Mouse (Mus musculus): ENCODE measurements around the gene Bfar.
"Not testable (repeated sequence)": the region's sequence is repeated elsewhere in the genome, so short reads cannot be mapped to it uniquely, and the experiment has no call there.

The Bfar gene

DNA sequence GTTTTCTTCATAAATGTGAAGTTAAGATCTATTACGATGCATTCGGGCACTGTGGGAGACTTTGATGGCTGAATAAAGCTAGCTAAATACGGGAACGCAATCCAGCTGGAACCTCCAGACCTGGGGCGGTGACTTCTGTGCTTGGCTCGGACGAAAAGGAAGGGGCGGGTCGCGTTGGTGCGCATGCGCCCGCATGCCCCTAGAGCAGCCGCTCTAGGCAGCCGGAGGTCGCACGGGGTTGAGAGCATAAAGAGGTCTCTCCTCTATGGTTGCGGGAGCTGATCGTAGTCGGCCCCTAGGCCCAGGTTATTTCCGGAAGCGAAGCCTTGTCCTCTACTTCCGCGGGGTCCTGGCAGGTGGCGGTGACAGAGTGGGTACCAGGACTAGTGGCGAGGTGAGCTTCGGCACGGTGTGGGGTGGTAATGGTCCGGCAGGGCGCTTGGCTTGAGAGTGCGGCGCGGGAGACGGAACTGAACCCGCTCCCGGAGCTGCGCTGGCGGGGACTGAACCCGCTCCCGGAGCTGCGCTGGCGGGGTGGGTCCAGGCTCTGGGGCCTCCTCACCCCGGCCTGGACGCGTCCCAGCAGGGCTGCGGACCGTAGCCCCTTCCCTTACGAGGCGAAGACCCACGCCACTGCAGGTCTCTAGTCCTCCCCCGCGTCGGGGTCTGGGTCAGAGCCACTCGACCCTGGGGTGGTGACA is at the start of gene Bfar, which contains the start of gene 3110001I22Rik:
Gene Bfar (plus strand): TSS at position 174 of the 701 bp plus-strand sequence.
Gene 3110001I22Rik (plus strand): TSS at position 245 of the 701 bp plus-strand sequence.
- DNase-seq (ENCODE audit: low read depth in 2 of 2, low spot score in 2 of 2): peak; percentile 82 to 85

DNA sequence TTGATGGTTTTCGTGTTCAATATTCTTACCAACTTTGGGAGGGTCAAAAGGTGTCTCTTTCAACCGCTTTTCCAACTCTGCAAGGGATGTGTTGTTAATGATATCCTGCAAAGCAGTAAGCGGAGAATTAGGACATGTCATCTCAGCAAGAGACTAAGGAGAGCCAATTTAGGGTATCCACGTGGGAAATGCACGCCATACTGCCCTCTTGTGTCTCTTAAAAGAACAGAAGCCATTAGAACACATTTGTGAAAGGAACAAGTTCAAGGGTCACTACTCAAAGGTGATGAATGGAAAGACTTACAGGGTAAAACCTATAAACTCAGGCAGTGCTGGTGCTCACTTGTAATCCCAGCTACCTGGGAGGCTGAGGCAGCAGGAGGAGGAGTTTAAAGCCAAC is 43.3 kb upstream of the Bfar start:
- DNase-seq (ENCODE audit: low read depth in 2 of 2, low spot score in 2 of 2): no peak

DNA sequence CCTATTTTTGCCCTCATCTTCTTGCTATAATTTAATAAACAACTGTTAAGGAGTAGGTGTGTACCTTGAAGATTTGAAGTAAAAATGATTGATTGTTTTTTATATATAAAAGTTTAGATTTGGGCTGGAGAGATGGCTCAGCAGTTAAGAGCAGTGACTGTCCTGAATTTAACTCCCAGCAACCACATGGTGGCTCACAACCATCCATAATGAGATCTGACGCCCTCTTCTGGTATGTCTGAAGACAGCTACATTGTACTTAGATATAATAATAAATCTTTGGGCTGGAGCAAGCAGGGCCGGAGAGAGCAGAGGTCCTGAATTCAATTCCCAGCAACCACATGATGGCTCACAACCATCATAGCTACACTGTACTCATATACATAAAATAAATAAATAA is 33.5 kb upstream of the Bfar start:
- not testable (repeated sequence) for DNase-seq (ENCODE audit: low read depth in 2 of 2, low spot score in 2 of 2)

GRCm38 (mm10) chr16:13639508-13639907 is 32.1 kb upstream of the Bfar start:
- DNase-seq (ENCODE audit: low read depth in 2 of 2, low spot score in 2 of 2): no peak

GRCm38 (mm10) chr16:13640064-13640463 is 31.6 kb upstream of the Bfar start:
- no peak for DNase-seq (ENCODE audit: low read depth in 2 of 2, low spot score in 2 of 2)

GRCm38 (mm10) chr16:13644474-13644873 is 27.2 kb upstream of the Bfar start:
- no peak for DNase-seq (ENCODE audit: low read depth in 2 of 2, low spot score in 2 of 2)

GRCm38 (mm10) chr16:13645930-13646329 is 25.7 kb upstream of the Bfar start:
- no peak for DNase-seq (ENCODE audit: low read depth in 2 of 2, low spot score in 2 of 2)

DNA sequence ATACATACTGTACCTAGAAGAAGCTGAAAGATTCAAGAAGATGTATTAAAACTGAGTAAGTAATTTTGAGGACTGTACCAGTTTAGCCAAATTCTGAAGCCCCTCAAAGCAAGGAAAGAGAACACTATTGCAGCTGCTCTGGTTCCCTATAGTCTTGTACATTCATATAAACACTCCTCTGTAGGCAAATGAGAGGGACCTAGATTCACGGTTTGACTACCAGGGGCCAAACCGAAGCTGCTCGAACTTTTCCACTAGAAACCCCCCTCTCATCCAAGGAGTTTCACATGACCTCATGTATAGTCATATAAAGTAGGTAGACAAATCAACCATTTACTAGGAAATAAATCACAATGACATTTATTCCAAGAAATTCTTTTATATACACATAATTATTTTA is 12.8 kb upstream of the Bfar start:
- no peak for DNase-seq (ENCODE audit: low read depth in 2 of 2, low spot score in 2 of 2)

GRCm38 (mm10) chr16:13660736-13661135 is 10.9 kb upstream of the Bfar start:
- no peak for DNase-seq (ENCODE audit: low read depth in 2 of 2, low spot score in 2 of 2)

DNA sequence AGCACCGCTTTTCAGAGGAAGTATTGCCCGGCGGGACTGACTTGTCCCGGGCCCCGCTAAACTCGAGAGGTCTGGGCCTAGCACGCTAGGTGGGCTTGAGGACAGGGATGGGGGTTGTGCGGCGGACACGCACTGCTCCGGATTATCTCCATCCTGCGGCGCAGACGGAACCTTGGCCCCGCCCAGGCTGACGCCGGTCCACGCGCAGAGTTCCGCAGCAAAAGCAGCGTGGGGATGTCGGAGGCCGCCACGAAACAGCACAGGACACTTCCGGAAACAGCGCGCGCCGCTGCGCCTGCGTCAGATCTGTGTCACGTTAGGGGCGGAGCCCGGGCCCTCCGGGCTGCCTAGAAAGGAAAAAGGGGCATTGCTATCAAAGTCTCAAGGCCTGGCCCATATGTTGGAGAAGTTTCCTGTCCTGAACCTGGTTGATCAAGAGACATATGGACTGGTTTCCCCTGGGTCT is 3.7 kb upstream of the Bfar start, which contains the start of gene Parn:
Gene Parn (minus strand): TSS at position 293 of the 466 bp plus-strand sequence.
- DNase-seq (ENCODE audit: low read depth in 2 of 2, low spot score in 2 of 2): peak; percentile 93 to 95

DNA sequence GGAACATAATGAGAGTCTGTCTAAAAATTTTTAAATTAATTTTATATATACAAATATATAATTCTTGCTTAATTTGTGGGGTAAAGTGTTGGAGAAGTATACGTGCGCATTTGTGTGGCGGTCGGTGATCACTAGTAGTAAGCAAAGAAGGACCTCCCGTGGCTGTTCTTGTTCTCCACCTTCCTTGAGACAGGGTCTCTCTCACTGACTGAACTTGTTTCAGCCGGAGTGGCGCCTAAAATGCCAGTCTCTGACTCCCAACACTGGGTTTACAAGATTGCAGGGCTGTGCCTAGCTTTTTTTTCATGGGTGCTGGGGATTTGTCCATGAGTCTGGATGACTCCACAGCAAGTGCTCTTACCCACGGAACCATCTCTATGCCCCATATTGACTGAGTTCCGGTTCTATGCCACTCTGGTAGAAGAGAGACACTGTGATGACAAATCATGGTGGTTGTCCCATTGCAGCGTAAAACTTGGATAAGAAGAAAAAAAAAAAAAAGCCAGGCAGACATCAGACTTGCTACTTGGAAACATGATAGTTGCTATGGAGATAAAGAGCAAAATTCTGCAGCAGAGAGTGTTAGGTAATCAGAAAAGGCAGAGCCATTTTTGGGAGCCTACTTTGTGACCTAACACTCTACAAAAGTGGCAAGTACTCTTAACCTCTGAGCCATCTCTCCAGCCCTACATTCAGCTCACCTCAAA is 3.1 kb upstream of the Bfar start:
- DNase-seq (ENCODE audit: low read depth in 2 of 2, low spot score in 2 of 2): no peak

DNA sequence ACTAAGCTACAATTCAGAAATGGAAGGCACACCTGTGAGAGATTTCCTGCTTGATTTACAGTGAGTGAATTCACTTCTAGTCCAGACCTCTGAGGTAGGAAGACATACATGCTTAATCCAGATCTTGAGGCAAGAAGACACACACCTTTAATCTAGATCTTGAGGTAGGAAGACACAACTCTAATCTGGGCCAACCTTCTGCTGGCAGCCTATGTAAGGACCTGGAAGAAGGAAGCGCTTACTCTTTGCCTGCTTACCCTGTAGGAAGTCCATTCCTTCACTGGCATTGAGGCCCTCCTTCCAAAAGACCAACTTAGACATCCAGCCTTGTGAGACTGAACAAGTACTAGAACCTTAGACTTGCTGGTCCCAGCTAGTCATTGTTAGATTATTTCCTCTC is 2.4 kb upstream of the Bfar start:
- no peak for DNase-seq (ENCODE audit: low read depth in 2 of 2, low spot score in 2 of 2)

DNA sequence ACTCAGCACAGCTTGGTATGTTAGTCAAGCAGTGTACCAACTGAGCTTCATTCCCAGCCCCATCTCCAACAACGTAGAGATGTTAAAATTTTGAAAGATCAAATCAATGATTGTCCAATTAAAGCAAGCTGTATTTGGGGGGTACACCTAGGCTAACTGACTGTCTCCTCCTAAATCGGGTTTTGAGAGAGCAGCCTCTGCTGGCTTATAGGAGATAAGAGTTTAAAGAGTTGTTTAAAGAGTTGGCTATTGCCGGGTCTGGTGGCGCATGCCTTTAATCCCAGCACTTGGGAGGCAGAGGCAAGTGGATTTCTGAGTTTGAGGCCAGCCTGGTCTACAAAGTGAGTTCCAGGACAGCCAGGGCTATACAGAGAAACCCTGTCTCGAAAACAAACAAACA is 762 bp upstream of the Bfar start:
- not testable (repeated sequence) for DNase-seq (ENCODE audit: low read depth in 2 of 2, low spot score in 2 of 2)

- DNase-seq (ENCODE audit: low read depth in 2 of 2, low spot score in 2 of 2): peak; percentile 63 to 68
Observed at GRCm38 (mm10) chr16:13672386-13672898, 784 bp downstream of the Bfar start.

GRCm38 (mm10) chr16:13673114-13673513 is 1.5 kb downstream of the Bfar start:
- no peak for DNase-seq (ENCODE audit: low read depth in 2 of 2, low spot score in 2 of 2)

GRCm38 (mm10) chr16:13674511-13674910 is 2.9 kb downstream of the Bfar start:
- no peak for DNase-seq (ENCODE audit: low read depth in 2 of 2, low spot score in 2 of 2)

- no peak for DNase-seq (ENCODE audit: low read depth in 2 of 2, low spot score in 2 of 2)
Observed at GRCm38 (mm10) chr16:13678601-13679319, 7.1 kb downstream of the Bfar start.

DNA sequence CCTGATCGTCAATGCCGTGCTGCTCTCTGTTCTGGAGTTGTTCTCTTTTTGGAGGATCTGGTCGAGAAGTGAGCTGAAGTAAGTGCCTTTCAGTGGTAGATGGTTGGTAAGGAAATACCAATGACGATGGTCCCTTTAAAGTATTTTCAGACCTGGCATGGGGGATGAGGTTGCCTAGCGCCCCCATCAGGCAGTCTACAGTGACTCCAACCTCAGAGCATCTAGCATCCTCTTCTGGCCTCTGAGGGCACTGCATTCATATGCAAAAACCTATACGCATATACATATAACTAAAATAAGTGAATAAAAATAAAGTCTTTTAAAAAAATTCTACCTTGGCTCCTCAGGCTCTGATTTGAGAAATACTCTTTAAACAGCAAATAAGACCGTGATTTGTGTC is 27.3 kb downstream of the Bfar start:
- DNase-seq (ENCODE audit: low read depth in 2 of 2, low spot score in 2 of 2): peak in 1 of 2 experiments; percentile 0

DNA sequence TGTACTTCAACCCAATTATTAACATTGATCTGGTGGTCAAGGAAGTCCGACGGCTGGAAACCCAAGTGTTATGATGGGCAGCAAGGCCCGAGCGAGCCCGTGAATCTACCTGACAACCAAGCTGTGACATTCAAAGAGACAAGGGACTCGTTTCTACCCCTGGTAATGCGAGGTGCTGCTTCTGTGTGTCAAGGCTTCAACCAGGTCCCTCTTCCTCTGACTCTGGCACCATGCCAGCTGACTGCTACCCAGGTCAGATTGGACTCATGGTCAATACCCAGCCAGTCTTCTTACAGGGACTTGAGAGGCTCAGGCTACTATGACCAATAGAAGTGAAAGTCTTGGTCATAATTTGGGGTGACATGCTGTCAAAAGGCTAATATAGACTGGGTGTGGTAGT is 30.5 kb downstream of the Bfar start:
- no peak for DNase-seq (ENCODE audit: low read depth in 2 of 2, low spot score in 2 of 2)

- DNase-seq (ENCODE audit: low read depth in 2 of 2, low spot score in 2 of 2): no peak
Observed at GRCm38 (mm10) chr16:13704676-13705075, 33.0 kb downstream of the Bfar start.

GRCm38 (mm10) chr16:13714910-13715309 is 43.3 kb downstream of the Bfar start:
- no peak for DNase-seq (ENCODE audit: low read depth in 2 of 2, low spot score in 2 of 2)
